Comparison of ENCODE assay signal across 29 mouse cellular contexts in genomic region chr5:135456515-135456914, GRCm38 (mm10).
"Had no signal": no experiment of that assay in that cellular context is flagged by ENCODE, and none has a peak within 500 bp of the region (broad histone marks: within the 10 kb centered on the region; RNA-seq: fewer than 3 reads in every experiment).

No protein-coding gene starts in this region.

- H3K27me3 ChIP-seq: heart, embryonic 12.5 days; heart, embryonic 13.5 days; heart, embryonic 15.5 days; hindbrain, embryonic 12.5 days; hindbrain, embryonic 13.5 days; hindbrain, embryonic 15.5 days; intestine, embryonic 15.5 days; kidney, embryonic 15.5 days had no signal

- DNase-seq: heart, postnatal 10 days; heart, postnatal 14 days; heart, postnatal 36 days; heart, postnatal 4 days; kidney, adult 11 months; kidney, adult 18-20 months; kidney, adult 2 months; kidney, adult 8-10 months; kidney, adult 9 months; kidney, postnatal 10 days; kidney, postnatal 14 days; kidney, postnatal 25 days; kidney, postnatal 36 days; kidney, postnatal 4 days; layer of hippocampus, adult 9-11 months; layer of hippocampus, postnatal 36 days had no signal

- H3K4me2 ChIP-seq: heart, embryonic 11.5 days; heart, embryonic 12.5 days; heart, embryonic 13.5 days; heart, embryonic 15.5 days; hindbrain, embryonic 12.5 days; hindbrain, embryonic 13.5 days; hindbrain, embryonic 14.5 days; hindbrain, embryonic 15.5 days; intestine, embryonic 15.5 days; kidney, embryonic 15.5 days had no signal

- H3K4me3 ChIP-seq: heart, embryonic 10.5 days; heart, embryonic 12.5 days; heart, embryonic 13.5 days; heart, embryonic 15.5 days; hindbrain, embryonic 10.5 days; hindbrain, embryonic 12.5 days; hindbrain, embryonic 13.5 days; hindbrain, embryonic 15.5 days; intestine, embryonic 15.5 days; kidney, embryonic 15.5 days; layer of hippocampus, adult 2 months had no signal
